Mouse (Mus musculus) heart, postnatal 0 days (tissue): ENCODE data around the gene Siah2. TPM values are rescaled to one million over a fixed set of nuclear protein-coding genes. Genes with fewer than 3 reads are reported as not detected.
A peak's percentile ranks its signal among the peaks of the same experiment; 100 is the strongest.

ENCODE experiments used
- ATAC-seq: fragments of 200-750 bp; cut with Nextera tagmentation; 2 replicates; pipeline ENCODE4 v1.8.0; 2017; ENCODE audit warnings: low read depth, moderate number of reproducible peaks, moderate library complexity; ENCODE audit not compliant: insufficient read depth
- DNase-seq: peaks from one replicate; pipeline ENCODE4 v3.0.0-alpha.2; 2016; ENCODE audit warnings: low spot score
- H3K27ac ChIP-seq: fragments of 300-500 bp; sonication (generic); 2 replicates; pipeline ENCODE4 v1.5.1; 2014; ENCODE audit warnings: low read depth, mild to moderate bottlenecking
- H3K27me3 ChIP-seq: fragments of 300-500 bp; sonication (generic); 2 replicates; pipeline ENCODE4 v1.6.1; 2014; ENCODE audit warnings: low read length, mixed read lengths; ENCODE audit not compliant: control insufficient read depth, insufficient read depth
- H3K36me3 ChIP-seq: fragments of 300-500 bp; sonication (generic); replicated peaks from 2 replicates; pipeline ENCODE4 v1.6.1; 2014; ENCODE audit warnings: low read length, mixed read lengths; ENCODE audit not compliant: control insufficient read depth, insufficient read depth
- H3K4me1 ChIP-seq: fragments of 300-500 bp; sonication (generic); 2 replicates; pipeline ENCODE4 v1.6.1; 2014; ENCODE audit warnings: antibody characterized with exemption; ENCODE audit not compliant: control insufficient read depth, insufficient read depth
- H3K4me2 ChIP-seq: fragments of 300-500 bp; sonication (generic); 2 replicates; pipeline ENCODE4 v1.6.1; 2014; ENCODE audit warnings: low read depth, mild to moderate bottlenecking, low read length, moderate library complexity
- H3K4me3 ChIP-seq: fragments of 300-500 bp; sonication (generic); 2 replicates; pipeline ENCODE4 v1.5.1; 2014; ENCODE audit warnings: low read depth, low read length
- H3K9ac ChIP-seq: fragments of 300-500 bp; sonication (generic); replicated peaks from 2 replicates; pipeline ENCODE4 v1.6.1; 2014; ENCODE audit warnings: low read depth, low read length, mixed read lengths
- H3K9me3 ChIP-seq: fragments of 300-500 bp; sonication (generic); replicated peaks from 2 replicates; pipeline ENCODE4 v1.6.1; 2016; ENCODE audit warnings: low read length; ENCODE audit not compliant: control insufficient read depth
- CTCF ChIP-seq: IDR thresholded peaks from 2 replicates; pipeline ENCODE4 v1.5.1; 2016; ENCODE audit warnings: antibody characterized with exemption, control low read depth, low read depth
- EP300 ChIP-seq: IDR thresholded peaks from 2 replicates; pipeline ENCODE4 v1.6.1; 2016; ENCODE audit warnings: antibody characterized with exemption, low read depth
- WGBS: fragments of 180-500 bp; shearing (Covaris S2); extraction: QIAGEN DNeasy Blood & Tissue Kit; methylation state at CpG from one replicate; pipeline ENCODE4 v1.1.7; 2014; 5-methylcytosine and 5-hydroxymethylcytosine counted together
- polyA plus RNA-seq: library from polyadenylated mRNA; unstranded; fragments of >200 nt; fragmentation: Nextera tagmentation; extraction: Ambion mirVana; gene quantifications from 2 replicates; pipeline ENCODE4 v1.2.1, GENCODE M21; 2015
- total RNA-seq: library from RNA; depleted of rRNA; stranded (reverse); fragments of >200 nt; gene quantifications from 2 replicates; pipeline ENCODE4 v1.2.3, GENCODE M21; 2014; ENCODE audit warnings: low replicate concordance

The Siah2 gene
- total and polyA plus RNA-seq, 2 experiments from 2014 or later, result 5.1 to 14.5 TPM

DNA sequence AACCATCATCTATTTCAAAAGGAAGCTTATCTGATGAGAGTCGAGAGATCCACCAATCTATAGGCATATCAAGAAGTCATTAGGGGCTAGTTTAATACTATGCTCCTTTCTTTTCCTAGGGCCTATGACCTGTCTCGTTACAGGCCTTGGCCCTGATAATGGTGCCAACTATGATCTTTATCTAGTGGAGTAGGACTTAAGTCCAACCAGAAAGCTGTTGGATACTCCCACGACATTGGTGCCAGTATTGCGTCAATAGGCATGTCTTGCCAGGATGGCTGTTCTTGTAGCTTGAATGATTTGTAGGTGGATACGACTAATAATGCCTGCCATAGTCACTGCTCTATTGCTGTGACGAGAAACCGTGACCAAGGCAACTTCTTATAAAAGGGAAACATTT is 28.2 kb downstream of the Siah2 start:
- TF ChIP-seq CTCF (no peak), EP300 (no peak)
- Histone ChIP-seq H3K4me3 (no peak overlapping the region), H3K4me1 (no peaks in the 10 kb centered on the region), H3K4me2 (no peak overlapping the region), H3K36me3 (no peaks in the 10 kb centered on the region), H3K27me3 (no peaks in the 10 kb centered on the region), H3K9me3 (peaks cover 4% of the 10 kb centered on the region; the same call in 1 of the 2 replicates), H3K9ac (no peak overlapping the region), H3K27ac (no peak overlapping the region)
- WGBS, result 82% methylated on average over 7 of the region's 7 CpGs
- DNase-seq (no peak), ATAC-seq (no peak)

DNA sequence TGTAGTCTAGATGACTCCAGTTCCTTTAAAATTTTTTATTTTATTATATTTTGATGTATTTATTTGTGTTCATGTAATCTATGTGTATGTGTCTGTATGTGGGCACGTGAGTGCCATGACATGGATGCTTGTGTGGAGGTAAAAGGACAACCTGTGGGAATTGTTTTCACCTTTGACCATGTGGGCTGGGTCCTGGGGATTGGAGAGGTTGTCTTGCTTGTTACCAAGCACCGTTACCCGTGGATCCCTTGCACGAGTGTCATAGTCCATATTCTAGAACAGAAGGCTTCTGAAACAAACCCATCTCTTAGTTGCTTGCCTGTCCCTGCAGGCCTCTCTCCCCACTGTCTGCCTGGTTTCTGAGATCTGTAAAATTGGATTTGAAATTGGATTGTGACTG is 31.6 kb downstream of the Siah2 start:
- no peaks in the 10 kb centered on the region for H3K4me1 ChIP-seq
- H3K27me3 ChIP-seq, result no peaks in the 10 kb centered on the region
- 0 out of 2 replicates have a peak, but pooled peaks cover under 1% of the 10 kb centered on the region for H3K9me3 ChIP-seq
- 81% methylated on average over 4 of the region's 4 CpGs for WGBS
- H3K9ac ChIP-seq, result no peak overlapping the region
- no peak overlapping the region for H3K4me2 ChIP-seq
- ATAC-seq, result no peak
- no peak overlapping the region for H3K4me3 ChIP-seq
- no peaks in the 10 kb centered on the region for H3K36me3 ChIP-seq
- no peak for DNase-seq
- TF ChIP-seq EP300 (no peak), CTCF (no peak)
- H3K27ac ChIP-seq, result no peak overlapping the region

DNA sequence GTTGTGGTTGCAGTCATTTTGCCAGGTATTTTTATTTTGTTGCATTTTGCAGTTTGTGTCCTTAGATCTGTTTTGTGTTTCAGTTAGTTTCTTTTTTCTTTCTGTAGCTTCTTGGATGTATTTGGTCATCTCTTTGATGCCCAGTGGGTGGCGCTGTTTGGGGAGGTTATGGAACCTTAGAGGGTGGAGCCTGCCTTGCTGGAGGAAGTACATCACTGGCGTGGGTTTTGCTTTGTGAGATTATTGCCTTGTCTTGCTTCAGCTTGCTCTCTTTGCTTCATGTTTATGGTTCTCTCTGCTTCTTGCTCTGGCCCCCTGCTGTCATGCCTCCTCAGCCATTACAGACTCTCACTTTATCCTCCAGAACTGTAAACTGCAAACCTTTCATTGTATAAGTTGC is 34.8 kb downstream of the Siah2 start:
- TF ChIP-seq EP300, result no peak
- TF ChIP-seq CTCF, result peak; percentile 41
- Histone ChIP-seq H3K27me3 (no peaks in the 10 kb centered on the region), H3K4me2 (no peak overlapping the region), H3K4me3 (no peak overlapping the region), H3K9ac (no peak overlapping the region), H3K9me3 (no peaks in the 10 kb centered on the region), H3K4me1 (no peaks in the 10 kb centered on the region), H3K27ac (no peak overlapping the region), H3K36me3 (no peaks in the 10 kb centered on the region)
- no peak for DNase-seq
- 14% methylated on average over 2 of the region's 2 CpGs for WGBS
- no peak for ATAC-seq

DNA sequence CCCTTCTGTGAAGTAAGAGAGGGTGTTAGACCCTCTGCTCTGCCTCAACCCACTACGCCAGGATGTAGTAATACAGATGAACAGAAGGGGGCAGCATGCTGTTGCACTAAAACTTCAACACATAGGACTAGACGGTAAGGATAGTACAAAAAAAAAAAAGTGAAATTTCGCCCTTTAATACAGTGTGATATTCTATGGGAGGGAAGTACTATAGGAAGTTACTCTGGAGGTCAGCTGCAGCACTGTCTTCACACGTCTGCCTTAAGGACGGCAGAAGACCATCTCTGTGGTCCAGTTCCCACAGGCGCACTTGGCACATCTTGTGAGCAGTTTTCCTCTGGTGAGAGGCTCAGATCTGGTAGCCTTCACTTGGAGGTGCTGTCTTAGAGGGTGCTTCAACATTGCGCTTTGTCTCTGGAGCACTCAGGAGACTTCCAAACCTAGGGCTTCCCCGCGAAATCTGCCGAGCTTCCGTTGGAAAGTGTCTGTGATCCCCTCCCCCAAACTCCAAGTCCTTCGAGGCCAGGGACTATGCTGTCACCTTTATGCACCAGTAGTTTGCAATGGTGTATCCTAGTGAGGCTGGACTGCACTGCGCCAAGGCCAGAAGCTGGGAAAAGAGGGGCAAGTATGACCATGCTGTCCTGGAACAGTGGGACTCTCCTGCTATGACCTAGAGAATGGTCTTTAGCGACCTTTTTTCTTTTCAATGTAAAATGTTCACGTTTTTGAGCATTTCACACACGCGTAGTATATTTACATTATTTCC is 36.7 kb downstream of the Siah2 start:
- Histone ChIP-seq H3K36me3 (no peaks in the 10 kb centered on the region), H3K4me1 (no peaks in the 10 kb centered on the region), H3K9me3 (no peaks in the 10 kb centered on the region), H3K4me2 (peak overlapping the region; percentile 22; the same call in 1 of the 2 replicates), H3K4me3 (no peak overlapping the region), H3K27ac (no peak overlapping the region), H3K27me3 (no peaks in the 10 kb centered on the region), H3K9ac (no peak overlapping the region)
- DNase-seq (peak; percentile 30), ATAC-seq (peak; percentile 47; the same call in 1 of the 2 replicates)
- TF ChIP-seq CTCF (peak; percentile 84), EP300 (no peak)
- 53% methylated on average over 17 of the region's 17 CpGs for WGBS

DNA sequence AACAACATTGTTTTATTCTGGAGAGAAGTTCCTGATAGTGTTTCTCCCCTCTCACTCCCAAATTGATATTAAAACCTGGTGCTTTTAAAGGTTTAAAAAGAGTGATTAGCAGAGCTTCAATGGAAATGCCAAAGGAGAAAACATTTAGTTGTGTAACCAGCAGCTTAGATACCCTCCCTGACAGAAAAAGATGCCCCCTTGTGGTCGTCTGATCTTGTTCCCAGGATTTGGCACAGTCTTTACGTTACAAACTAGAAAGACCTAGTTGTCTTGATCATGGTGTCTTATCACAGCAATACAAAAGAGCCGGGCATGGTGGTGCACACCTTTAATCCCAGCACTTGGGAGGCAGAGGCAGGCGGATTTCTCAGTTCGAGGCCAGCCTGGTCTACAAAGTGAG is 38.3 kb downstream of the Siah2 start:
- TF ChIP-seq EP300, result no peak
- TF ChIP-seq CTCF, result peak; percentile 29; the same call in 1 of the 2 replicates
- WGBS, result 43% methylated on average over 5 of the region's 5 CpGs
- H3K36me3 ChIP-seq, result no peaks in the 10 kb centered on the region
- H3K4me3 ChIP-seq, result no peak overlapping the region
- no peaks in the 10 kb centered on the region for H3K4me1 ChIP-seq
- no peak overlapping the region for H3K4me2 ChIP-seq
- no peaks in the 10 kb centered on the region for H3K27me3 ChIP-seq
- no peak for ATAC-seq
- no peak for DNase-seq
- no peak overlapping the region for H3K27ac ChIP-seq
- H3K9ac ChIP-seq, result no peak overlapping the region
- no peaks in the 10 kb centered on the region for H3K9me3 ChIP-seq

DNA sequence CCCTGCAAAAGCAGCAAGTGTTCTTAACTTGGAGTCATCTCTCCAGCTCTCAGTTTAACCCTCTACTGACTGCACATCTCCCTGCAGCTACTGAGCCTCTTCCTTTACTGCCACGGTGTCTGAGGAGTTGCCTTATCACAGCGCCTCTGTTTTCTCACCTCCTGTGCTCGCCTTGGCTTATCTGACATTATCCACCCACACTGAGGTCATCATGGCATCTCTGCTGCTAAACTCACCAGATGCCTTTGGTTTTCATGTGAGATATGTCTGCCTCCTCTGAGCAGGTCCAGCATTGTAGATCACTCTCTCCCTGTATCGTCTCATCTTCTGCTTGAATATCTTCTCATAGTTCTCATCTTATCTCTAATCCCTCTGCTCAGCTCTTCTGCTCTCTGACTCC is 41.9 kb downstream of the Siah2 start:
- Histone ChIP-seq H3K27ac (no peak overlapping the region), H3K4me3 (no peak overlapping the region), H3K9me3 (no peaks in the 10 kb centered on the region), H3K36me3 (no peaks in the 10 kb centered on the region), H3K4me1 (no peaks in the 10 kb centered on the region), H3K27me3 (no peaks in the 10 kb centered on the region), H3K9ac (no peak overlapping the region), H3K4me2 (no peak overlapping the region)
- TF ChIP-seq EP300, result no peak
- TF ChIP-seq CTCF, result no peak
- ATAC-seq (no peak), DNase-seq (no peak)
- WGBS, result 36% methylated on average over 4 of the region's 4 CpGs
